In the genomic region with DNA sequence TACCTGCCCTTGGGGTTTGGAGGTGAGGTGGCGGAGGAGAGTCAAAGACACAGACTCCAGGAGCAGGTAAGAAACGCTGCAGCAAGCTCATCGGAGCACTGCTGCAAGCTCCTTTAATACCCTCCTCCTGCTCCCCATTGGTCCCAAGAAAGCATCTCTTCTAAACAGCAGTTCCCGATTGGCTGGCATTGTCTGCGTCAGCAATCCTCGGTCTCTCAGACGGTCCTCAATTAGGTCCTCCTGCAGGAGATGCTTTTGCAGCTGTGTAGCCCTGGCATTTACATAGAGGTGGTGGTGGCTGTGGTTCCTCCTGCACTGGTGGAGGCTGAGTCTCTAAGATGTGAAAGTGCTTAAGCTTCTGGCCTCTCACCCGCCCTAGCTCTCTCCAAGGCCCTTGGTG, we compare ENCODE assay signal across 16 mouse cellular contexts. TPM values are rescaled to one million over a fixed set of nuclear protein-coding genes. Genes with fewer than 3 reads are reported as not detected.
"Had no signal": no experiment of that assay in that cellular context is flagged by ENCODE, and none has a peak within 500 bp of the region (broad histone marks: within the 10 kb centered on the region; RNA-seq: fewer than 3 reads in every experiment).

No protein-coding gene starts in this region.

- H3K4me3 ChIP-seq: layer of hippocampus, adult 2 months; limb, embryonic 15.5 days; liver, embryonic 12.5 days; midbrain, embryonic 12.5 days; myocyte; neural tube, embryonic 15.5 days; stomach, embryonic 15.5 days had no signal

- H3K27ac ChIP-seq: layer of hippocampus, adult 2 months; limb, embryonic 15.5 days; liver, embryonic 12.5 days; midbrain, embryonic 12.5 days; neural tube, embryonic 15.5 days; stomach, embryonic 15.5 days had no signal

- H3K27me3 ChIP-seq: limb, embryonic 15.5 days; stomach, embryonic 15.5 days had no signal

- H3K36me3 ChIP-seq: limb, embryonic 15.5 days; liver, embryonic 12.5 days; midbrain, embryonic 12.5 days; neural tube, embryonic 15.5 days; stomach, embryonic 15.5 days had no signal

- ATAC-seq: liver, embryonic 12.5 days had no signal

- H3K9me3 ChIP-seq: limb, embryonic 15.5 days; liver, embryonic 12.5 days; midbrain, embryonic 12.5 days; neural tube, embryonic 15.5 days; stomach, embryonic 15.5 days had no signal

- H3K4me1 ChIP-seq: limb, embryonic 15.5 days; liver, embryonic 12.5 days; midbrain, embryonic 12.5 days; neural tube, embryonic 15.5 days; stomach, embryonic 15.5 days had no signal

- DNase-seq: kidney, adult 18-20 months; kidney, postnatal 10 days; kidney, postnatal 4 days; left cerebral cortex, postnatal 4 days; lung, embryonic 14.5 days; lung, postnatal 10 days; lung, postnatal 4 days; thymus, postnatal 36 days had no signal

- H3K9ac ChIP-seq: limb, embryonic 15.5 days; liver, embryonic 12.5 days; lung, embryonic 14.5 days; midbrain, embryonic 12.5 days; neural tube, embryonic 15.5 days; stomach, embryonic 15.5 days had no signal

- H3K4me2 ChIP-seq: limb, embryonic 15.5 days; liver, embryonic 12.5 days; lung, embryonic 14.5 days; midbrain, embryonic 12.5 days; neural tube, embryonic 15.5 days; stomach, embryonic 15.5 days had no signal

RNA-seq across cellular contexts. Expression of gene Kcng1, which starts 36.0 kb away (rescaled TPM):
- polyA plus RNA-seq: myocyte; thymus, postnatal 0 days had no signal
